Mouse (Mus musculus) embryonic fibroblast, embryonic 13.5 days (primary cell): ENCODE results near the gene Pdzrn4. TPM values are rescaled to one million over a fixed set of nuclear protein-coding genes. Genes with fewer than 3 reads are reported as not detected.

Experiments
- H3K27ac ChIP-seq: 2 replicates; pipeline ENCODE4 v1.5.1; 2012; ENCODE audit warnings: low read length, control low read depth, inconsistent platforms; ENCODE audit not compliant: insufficient read depth
- H3K4me1 ChIP-seq: 2 replicates; pipeline ENCODE4 v1.6.1; 2011; ENCODE audit warnings: low read length; ENCODE audit not compliant: control insufficient read depth, insufficient read depth
- H3K4me3 ChIP-seq: 2 replicates; pipeline ENCODE4 v1.5.1; 2011; ENCODE audit warnings: mild to moderate bottlenecking, control low read depth, low read length; ENCODE audit not compliant: insufficient read depth
- CTCF ChIP-seq: IDR thresholded peaks from 2 replicates; pipeline ENCODE4 v1.5.1; 2011; ENCODE audit warnings: mild to moderate bottlenecking, control low read depth, low read length, moderate library complexity, borderline replicate concordance; ENCODE audit not compliant: insufficient read depth
- POLR2A ChIP-seq: IDR thresholded peaks from 2 replicates; pipeline ENCODE4 v1.6.1; 2011; ENCODE audit warnings: low read depth, mild to moderate bottlenecking, control low read depth, low read length, moderate library complexity
- polyA plus RNA-seq: library from polyadenylated mRNA; stranded (reverse); fragments of >200 nt; gene quantifications from 2 replicates; pipeline ENCODE4 v1.2.4, GENCODE M21; 2011; ENCODE audit warnings: low read depth; ENCODE audit not compliant: missing spikeins, insufficient read length

The Pdzrn4 gene
- polyA plus RNA-seq, 1 experiment, result 0.76 TPM

- no peak overlapping the region for H3K4me3 ChIP-seq
- no peak for TF ChIP-seq POLR2A
- no peak for TF ChIP-seq CTCF
- H3K4me1 ChIP-seq, result peaks cover 6% of the 10 kb centered on the region; the same call in 1 of the 2 replicates
Observed at GRCm38 (mm10) chr15:92676096-92676495, 279.4 kb downstream of the Pdzrn4 start.

GRCm38 (mm10) chr15:92678377-92678776 is 281.7 kb downstream of the Pdzrn4 start:
- no peak for TF ChIP-seq POLR2A
- no peak for TF ChIP-seq CTCF
- H3K4me1 ChIP-seq, result peaks cover 6% of the 10 kb centered on the region; the same call in 1 of the 2 replicates
- no peak overlapping the region for H3K27ac ChIP-seq
- no peak overlapping the region for H3K4me3 ChIP-seq

More at GRCm38 (mm10) chr15:92676096-92676495, 279.4 kb downstream of the Pdzrn4 start:
- peak overlapping the region; percentile 81; the same call in 1 of the 2 replicates for H3K27ac ChIP-seq

- H3K4me1 ChIP-seq, result peaks cover 6% of the 10 kb centered on the region; the same call in 1 of the 2 replicates
- TF ChIP-seq POLR2A, result no peak
- no peak for TF ChIP-seq CTCF
- H3K27ac ChIP-seq, result no peak overlapping the region
- H3K4me3 ChIP-seq, result no peak overlapping the region
Observed at GRCm38 (mm10) chr15:92679541-92679940, 282.9 kb downstream of the Pdzrn4 start.

- Histone ChIP-seq H3K4me3 (no peak overlapping the region), H3K4me1 (no peaks in the 10 kb centered on the region), H3K27ac (no peak overlapping the region)
- no peak for TF ChIP-seq CTCF
- TF ChIP-seq POLR2A, result no peak
Observed at GRCm38 (mm10) chr15:92696276-92696956, 299.7 kb downstream of the Pdzrn4 start.

- Histone ChIP-seq H3K4me1 (no peaks in the 10 kb centered on the region), H3K4me3 (no peak overlapping the region), H3K27ac (no peak overlapping the region)
- TF ChIP-seq POLR2A, result no peak
- no peak for TF ChIP-seq CTCF
Observed at GRCm38 (mm10) chr15:92704146-92704545, 307.5 kb downstream of the Pdzrn4 start.

GRCm38 (mm10) chr15:92738676-92739075 is 342.0 kb downstream of the Pdzrn4 start:
- H3K27ac ChIP-seq, result no peak overlapping the region
- no peaks in the 10 kb centered on the region for H3K4me1 ChIP-seq
- no peak for TF ChIP-seq POLR2A
- TF ChIP-seq CTCF, result no peak
- H3K4me3 ChIP-seq, result no peak overlapping the region

- H3K4me3 ChIP-seq, result no peak overlapping the region
- no peaks in the 10 kb centered on the region for H3K4me1 ChIP-seq
- TF ChIP-seq POLR2A (no peak), CTCF (no peak)
- no peak overlapping the region for H3K27ac ChIP-seq
Observed at GRCm38 (mm10) chr15:92739887-92740286, 343.2 kb downstream of the Pdzrn4 start.

- H3K27ac ChIP-seq, result no peak overlapping the region
- no peak for TF ChIP-seq POLR2A
- TF ChIP-seq CTCF, result no peak
- H3K4me3 ChIP-seq, result no peak overlapping the region
- H3K4me1 ChIP-seq, result no peaks in the 10 kb centered on the region
Observed at GRCm38 (mm10) chr15:92743624-92744023, 346.9 kb downstream of the Pdzrn4 start.

- no peak for TF ChIP-seq CTCF
- no peak for TF ChIP-seq POLR2A
- no peak overlapping the region for H3K27ac ChIP-seq
- no peaks in the 10 kb centered on the region for H3K4me1 ChIP-seq
- H3K4me3 ChIP-seq, result no peak overlapping the region
Observed at GRCm38 (mm10) chr15:92746081-92746480, 349.4 kb downstream of the Pdzrn4 start.

- Histone ChIP-seq H3K27ac (no peak overlapping the region), H3K4me3 (no peak overlapping the region), H3K4me1 (no peaks in the 10 kb centered on the region)
- TF ChIP-seq CTCF (no peak), POLR2A (no peak)
Observed at GRCm38 (mm10) chr15:92752167-92752566, 355.5 kb downstream of the Pdzrn4 start.

- TF ChIP-seq POLR2A (no peak), CTCF (no peak)
- Histone ChIP-seq H3K27ac (no peak overlapping the region), H3K4me3 (no peak overlapping the region), H3K4me1 (no peaks in the 10 kb centered on the region)
Observed at GRCm38 (mm10) chr15:92752578-92752977, 355.9 kb downstream of the Pdzrn4 start.
